Mouse (Mus musculus): Measurements from ENCODE around the gene H60b. TPM values are rescaled to one million over a fixed set of nuclear protein-coding genes. Genes with fewer than 3 reads are reported as not detected.
"Not testable (repeated sequence)": the region's sequence is repeated elsewhere in the genome, so short reads cannot be mapped to it uniquely, and the experiment has no call there.

The H60b gene
- polyA plus RNA-seq, 1 experiment from 2014 or later, result 1.00 TPM

- peak; percentile 84 for DNase-seq (ENCODE audit: low spot score, missing footprints)
- H3K4me2 ChIP-seq; H3K9me3 ChIP-seq (ENCODE audit: control insufficient read depth, low read length); H3K4me1 ChIP-seq (ENCODE audit: control insufficient read depth, insufficient read depth, low read length); H3K36me3 ChIP-seq (ENCODE audit: control insufficient read depth, insufficient read depth, low read length); H3K9ac ChIP-seq (ENCODE audit: low read length); H3K27me3 ChIP-seq (ENCODE audit: control insufficient read depth, insufficient read depth, low read length); H3K4me3 ChIP-seq (ENCODE audit: low read depth, low read length): not testable (repeated sequence)
- peak; percentile 82 for ATAC-seq (ENCODE audit: low FRiP score)
- WGBS, result 7% methylated on average over 8 of the region's 8 CpGs
- H3K27ac ChIP-seq (ENCODE audit: low read depth, low read length), result peak overlapping the region; percentile 51
Measured at GRCm38 (mm10) chr10:22270879-22271786, 112.7 kb downstream of the H60b start.

- peak overlapping the region; percentile 85 for H3K4me2 ChIP-seq
- H3K4me3 ChIP-seq (ENCODE audit: low read depth, low read length), result peak overlapping the region; percentile 46
- not testable (repeated sequence) for H3K27me3 ChIP-seq (ENCODE audit: control insufficient read depth, insufficient read depth, low read length); H3K36me3 ChIP-seq (ENCODE audit: control insufficient read depth, insufficient read depth, low read length); H3K4me1 ChIP-seq (ENCODE audit: control insufficient read depth, insufficient read depth, low read length); H3K9me3 ChIP-seq (ENCODE audit: control insufficient read depth, low read length); H3K27ac ChIP-seq (ENCODE audit: low read depth, low read length)
- ATAC-seq (ENCODE audit: low FRiP score), result peak; percentile 43; the same call in 1 of the 2 replicates
- DNase-seq (ENCODE audit: low spot score, missing footprints), result peak; percentile 85
- WGBS, result 3% methylated on average over 30 of the region's 37 CpGs
- H3K9ac ChIP-seq (ENCODE audit: low read length), result peak overlapping the region; percentile 57
Measured at GRCm38 (mm10) chr10:22272914-22273683, 114.7 kb downstream of the H60b start.

GRCm38 (mm10) chr10:22273684-22274305 lies 115.4 kb downstream of the H60b start:
- H3K27ac ChIP-seq (ENCODE audit: low read depth, low read length), result no peak overlapping the region
- peak overlapping the region; percentile 85 for H3K4me2 ChIP-seq
- peak overlapping the region; percentile 57 for H3K9ac ChIP-seq (ENCODE audit: low read length)
- no peaks in the 10 kb centered on the region for H3K9me3 ChIP-seq (ENCODE audit: control insufficient read depth, low read length)
- H3K4me1 ChIP-seq (ENCODE audit: control insufficient read depth, insufficient read depth, low read length), result peaks cover 7% of the 10 kb centered on the region
- no peaks in the 10 kb centered on the region for H3K27me3 ChIP-seq (ENCODE audit: control insufficient read depth, insufficient read depth, low read length)
- WGBS, result under 1% methylated on average over 41 of the region's 41 CpGs
- DNase-seq (ENCODE audit: low spot score, missing footprints) (peak; percentile 94), ATAC-seq (ENCODE audit: low FRiP score) (no peak)
- peak overlapping the region; percentile 46 for H3K4me3 ChIP-seq (ENCODE audit: low read depth, low read length)
- no peaks in the 10 kb centered on the region for H3K36me3 ChIP-seq (ENCODE audit: control insufficient read depth, insufficient read depth, low read length)

- WGBS, result 5% methylated on average over 19 of the region's 19 CpGs
- H3K4me2 ChIP-seq, result peak overlapping the region; percentile 85
- no peaks in the 10 kb centered on the region for H3K9me3 ChIP-seq (ENCODE audit: control insufficient read depth, low read length)
- no peaks in the 10 kb centered on the region for H3K27me3 ChIP-seq (ENCODE audit: control insufficient read depth, insufficient read depth, low read length)
- DNase-seq (ENCODE audit: low spot score, missing footprints) (peak; percentile 87), ATAC-seq (ENCODE audit: low FRiP score) (peak; percentile 6; the same call in 1 of the 2 replicates)
- H3K9ac ChIP-seq (ENCODE audit: low read length), result no peak overlapping the region
- H3K36me3 ChIP-seq (ENCODE audit: control insufficient read depth, insufficient read depth, low read length), result no peaks in the 10 kb centered on the region
- H3K4me3 ChIP-seq (ENCODE audit: low read depth, low read length), result peak overlapping the region; percentile 46
- peaks cover 7% of the 10 kb centered on the region for H3K4me1 ChIP-seq (ENCODE audit: control insufficient read depth, insufficient read depth, low read length)
- H3K27ac ChIP-seq (ENCODE audit: low read depth, low read length), result no peak overlapping the region
Measured at GRCm38 (mm10) chr10:22274445-22275057, 116.2 kb downstream of the H60b start.

GRCm38 (mm10) chr10:22278468-22278867 lies 120.1 kb downstream of the H60b start:
- not testable (repeated sequence) for H3K9ac ChIP-seq (ENCODE audit: low read length); H3K27ac ChIP-seq (ENCODE audit: low read depth, low read length); ATAC-seq (ENCODE audit: low FRiP score); H3K4me1 ChIP-seq (ENCODE audit: control insufficient read depth, insufficient read depth, low read length); H3K4me2 ChIP-seq; H3K36me3 ChIP-seq (ENCODE audit: control insufficient read depth, insufficient read depth, low read length); H3K27me3 ChIP-seq (ENCODE audit: control insufficient read depth, insufficient read depth, low read length); DNase-seq (ENCODE audit: low spot score, missing footprints); H3K9me3 ChIP-seq (ENCODE audit: control insufficient read depth, low read length); H3K4me3 ChIP-seq (ENCODE audit: low read depth, low read length)
- WGBS, result 87% methylated on average over 2 of the region's 2 CpGs

GRCm38 (mm10) chr10:22282816-22283215 lies 124.4 kb downstream of the H60b start:
- Histone ChIP-seq H3K27me3 (ENCODE audit: control insufficient read depth, insufficient read depth, low read length) (no peaks in the 10 kb centered on the region), H3K9me3 (ENCODE audit: control insufficient read depth, low read length) (no peaks in the 10 kb centered on the region), H3K4me1 (ENCODE audit: control insufficient read depth, insufficient read depth, low read length) (no peaks in the 10 kb centered on the region), H3K9ac (ENCODE audit: low read length) (no peak overlapping the region), H3K4me2 (no peak overlapping the region), H3K4me3 (ENCODE audit: low read depth, low read length) (no peak overlapping the region), H3K36me3 (ENCODE audit: control insufficient read depth, insufficient read depth, low read length) (no peaks in the 10 kb centered on the region), H3K27ac (ENCODE audit: low read depth, low read length) (no peak overlapping the region)
- no peak for ATAC-seq (ENCODE audit: low FRiP score)
- DNase-seq (ENCODE audit: low spot score, missing footprints), result no peak
- WGBS, result 61% methylated on average over 6 of the region's 6 CpGs

GRCm38 (mm10) chr10:22295676-22296075 lies 137.3 kb downstream of the H60b start:
- H3K4me2 ChIP-seq, result no peak overlapping the region
- 36% methylated on average over 1 of the region's 1 CpGs for WGBS
- DNase-seq (ENCODE audit: low spot score, missing footprints) (no peak), ATAC-seq (ENCODE audit: low FRiP score) (no peak)
- H3K36me3 ChIP-seq (ENCODE audit: control insufficient read depth, insufficient read depth, low read length), result no peaks in the 10 kb centered on the region
- no peak overlapping the region for H3K9ac ChIP-seq (ENCODE audit: low read length)
- no peaks in the 10 kb centered on the region for H3K9me3 ChIP-seq (ENCODE audit: control insufficient read depth, low read length)
- no peaks in the 10 kb centered on the region for H3K4me1 ChIP-seq (ENCODE audit: control insufficient read depth, insufficient read depth, low read length)
- H3K27ac ChIP-seq (ENCODE audit: low read depth, low read length), result no peak overlapping the region
- no peak overlapping the region for H3K4me3 ChIP-seq (ENCODE audit: low read depth, low read length)
- no peaks in the 10 kb centered on the region for H3K27me3 ChIP-seq (ENCODE audit: control insufficient read depth, insufficient read depth, low read length)

GRCm38 (mm10) chr10:22297033-22297762 lies 138.8 kb downstream of the H60b start:
- no peak for ATAC-seq (ENCODE audit: low FRiP score)
- no peaks in the 10 kb centered on the region for H3K36me3 ChIP-seq (ENCODE audit: control insufficient read depth, insufficient read depth, low read length)
- H3K4me2 ChIP-seq, result no peak overlapping the region
- H3K9ac ChIP-seq (ENCODE audit: low read length), result no peak overlapping the region
- H3K9me3 ChIP-seq (ENCODE audit: control insufficient read depth, low read length), result no peaks in the 10 kb centered on the region
- WGBS, result 84% methylated on average over 5 of the region's 5 CpGs
- DNase-seq (ENCODE audit: low spot score, missing footprints), result no peak
- H3K4me1 ChIP-seq (ENCODE audit: control insufficient read depth, insufficient read depth, low read length), result no peaks in the 10 kb centered on the region
- H3K27me3 ChIP-seq (ENCODE audit: control insufficient read depth, insufficient read depth, low read length), result no peaks in the 10 kb centered on the region
- H3K27ac ChIP-seq (ENCODE audit: low read depth, low read length), result no peak overlapping the region
- no peak overlapping the region for H3K4me3 ChIP-seq (ENCODE audit: low read depth, low read length)

Data from midbrain, embryonic 11.5 days (tissue).